Mouse (Mus musculus) cerebellum, adult 11 months (tissue): ENCODE results near the gene Ribc2.

Experiments used
- DNase-seq: peaks from one replicate; pipeline ENCODE4 v3.0.0; 2022

The Ribc2 gene

DNA sequence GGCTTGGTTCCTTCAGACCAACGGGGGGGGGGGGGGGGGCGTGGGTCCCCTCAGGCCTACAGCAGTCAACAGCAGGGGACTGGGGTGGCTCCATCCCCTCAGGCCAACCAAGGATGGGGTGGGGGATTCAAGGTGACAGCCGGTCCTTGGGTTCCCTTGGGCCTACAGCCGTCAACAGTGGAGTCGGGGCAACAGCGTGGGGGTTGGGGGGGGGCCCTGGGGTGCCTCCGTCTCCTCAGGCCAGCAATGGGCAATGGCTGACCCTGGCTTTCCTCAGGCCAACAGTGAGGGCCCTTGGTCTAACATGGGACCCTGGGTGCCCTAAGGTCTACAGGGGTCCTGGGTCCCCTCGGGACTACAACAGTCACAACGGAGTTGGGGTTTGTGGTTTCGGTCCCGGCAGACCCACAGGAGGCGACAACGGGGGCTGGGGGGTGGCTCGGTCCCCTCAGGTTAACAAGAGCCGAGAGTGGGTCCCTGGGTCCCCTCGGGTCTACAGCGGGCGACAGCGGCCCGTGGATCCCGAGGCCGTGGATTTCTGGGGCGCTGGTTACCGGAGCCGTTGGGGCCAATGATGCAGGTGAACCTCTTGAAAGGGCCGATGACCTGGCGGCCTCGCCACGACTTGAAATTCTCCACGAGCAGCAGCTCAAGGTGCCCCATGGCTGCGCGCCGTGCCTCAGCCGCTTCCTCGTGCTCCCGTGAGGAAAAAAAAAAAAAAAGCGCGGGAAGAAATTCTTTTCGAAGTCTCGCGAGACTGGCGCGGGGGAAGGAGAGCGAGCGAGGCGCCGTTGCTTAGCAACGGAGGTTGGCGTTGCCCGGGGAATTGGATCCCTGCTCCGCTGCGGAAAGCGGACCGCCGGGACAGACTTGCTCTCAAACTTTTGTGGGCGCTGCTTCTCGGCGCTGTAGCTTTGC is at the start of gene Ribc2, which contains the start of gene Smc1b:
Gene Ribc2 (plus strand): TSS at position 804 of the 918 bp plus-strand sequence.
Gene Smc1b (minus strand): TSS at position 690 of the 918 bp plus-strand sequence.
- DNase-seq, result peak; percentile 42

DNA sequence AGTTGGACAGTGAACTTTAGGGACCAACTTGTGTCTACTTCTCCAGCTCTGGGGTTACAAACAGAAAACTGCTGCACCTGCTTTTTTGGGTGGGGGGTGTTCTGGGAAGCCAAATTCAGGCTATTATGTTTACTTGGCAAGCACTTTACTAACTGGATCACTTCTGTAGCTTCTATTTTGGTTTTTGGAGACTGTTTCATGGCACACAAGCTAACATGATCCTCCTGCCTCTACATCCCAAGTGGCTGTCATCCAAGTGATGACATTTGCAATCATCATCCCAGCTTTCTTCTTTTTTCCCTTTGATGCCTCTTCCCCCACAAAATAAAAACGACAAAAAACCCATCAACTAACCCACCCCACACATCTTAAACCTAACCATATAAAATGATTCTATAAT is 46.2 kb upstream of the Ribc2 start:
- DNase-seq, result no peak

DNA sequence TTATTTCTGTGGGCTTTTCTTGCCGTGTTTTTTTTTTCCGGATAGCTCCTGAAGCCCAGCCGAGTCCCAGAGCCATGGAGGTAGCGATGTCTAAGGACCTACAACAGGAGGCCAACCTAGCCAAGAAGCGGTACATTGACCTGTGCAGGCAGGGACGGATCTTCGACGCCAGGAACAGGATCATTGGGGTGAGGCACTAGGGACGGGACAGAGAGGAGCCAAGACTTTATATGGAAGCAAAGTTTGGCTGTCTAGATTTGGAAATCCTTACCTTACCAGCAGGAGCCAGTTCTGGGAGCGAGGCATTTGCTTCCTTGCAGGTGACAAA is 279 bp downstream of the Ribc2 start:
- DNase-seq, result no peak

DNA sequence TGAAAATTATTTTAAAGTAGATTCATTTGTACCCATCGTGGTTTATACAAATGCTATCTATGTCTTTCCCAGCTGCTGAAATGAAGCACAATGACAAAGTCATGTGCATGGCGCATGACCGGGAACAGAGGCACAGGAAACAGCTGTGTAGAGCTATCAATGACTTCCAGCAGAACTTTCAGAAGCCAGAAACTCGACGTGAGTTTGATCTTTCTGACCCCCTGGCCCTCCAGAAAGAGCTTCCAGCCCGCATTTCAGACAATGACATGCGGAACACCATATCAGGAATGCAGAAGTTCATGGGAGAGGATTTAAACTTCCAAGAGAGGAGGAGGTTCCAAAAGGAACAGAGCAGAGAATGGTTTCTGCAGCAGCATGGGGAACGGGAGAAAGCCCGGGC is 3.3 kb downstream of the Ribc2 start:
- DNase-seq, result no peak

DNA sequence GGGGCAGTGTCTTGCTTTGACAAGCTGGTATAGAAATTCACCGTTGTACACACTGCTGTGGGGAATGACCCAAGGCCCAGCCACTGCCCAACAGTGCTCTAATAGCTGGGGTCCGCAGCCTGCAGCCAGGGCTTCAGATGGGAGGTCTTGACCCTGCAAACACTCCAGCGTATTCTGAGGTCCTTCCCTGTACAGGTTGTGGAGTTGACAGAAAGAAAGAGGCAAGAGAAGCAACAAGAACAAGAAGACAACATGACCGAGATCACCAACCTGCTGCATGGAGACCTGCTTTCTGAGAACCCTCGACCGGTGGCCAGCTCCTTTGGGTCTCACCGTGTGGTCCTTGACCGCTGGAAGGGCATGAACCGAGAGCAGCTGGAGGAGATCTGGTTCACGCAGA is 9.4 kb downstream of the Ribc2 start:
- no peak for DNase-seq

DNA sequence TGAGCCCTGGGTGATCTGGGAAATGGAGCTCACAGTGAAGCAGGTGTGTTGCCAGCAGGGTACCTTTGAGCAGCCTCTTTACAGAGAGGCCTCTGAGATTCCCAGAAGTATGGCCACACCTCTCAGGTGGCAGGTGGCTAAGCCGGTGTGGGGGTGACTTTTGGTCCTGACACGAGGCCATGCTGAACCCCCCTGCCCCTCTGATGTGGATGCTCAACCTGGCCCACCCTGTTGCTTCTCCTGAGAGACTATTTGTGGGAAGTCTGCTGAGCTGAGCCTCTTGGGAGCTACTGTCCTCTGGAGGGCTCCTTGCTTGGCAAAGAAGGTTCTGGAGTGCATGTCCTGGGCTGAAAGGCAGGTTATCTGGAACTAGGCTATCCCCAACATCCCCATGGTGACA is 10.6 kb downstream of the Ribc2 start:
- DNase-seq, result no peak

DNA sequence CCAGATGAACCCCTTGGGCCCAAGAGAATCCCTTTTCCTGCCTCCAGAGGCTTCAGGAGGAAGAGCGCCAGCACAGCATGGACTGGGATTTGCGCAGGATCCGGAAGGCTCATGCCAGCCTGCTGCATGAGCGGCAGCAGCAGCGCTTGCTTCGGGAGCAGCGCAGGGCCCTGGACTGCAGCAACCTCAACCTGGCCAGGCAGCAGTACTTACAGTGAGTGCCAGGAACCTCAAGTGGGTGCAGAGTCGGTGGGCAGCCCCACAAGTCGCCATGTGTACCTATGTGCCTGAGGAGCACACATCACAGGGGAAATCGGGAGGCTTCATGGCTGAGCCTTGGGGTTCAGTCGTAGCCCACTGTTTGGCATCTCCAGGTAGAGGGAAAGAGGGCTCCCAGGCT is 11.3 kb downstream of the Ribc2 start:
- no peak for DNase-seq

DNA sequence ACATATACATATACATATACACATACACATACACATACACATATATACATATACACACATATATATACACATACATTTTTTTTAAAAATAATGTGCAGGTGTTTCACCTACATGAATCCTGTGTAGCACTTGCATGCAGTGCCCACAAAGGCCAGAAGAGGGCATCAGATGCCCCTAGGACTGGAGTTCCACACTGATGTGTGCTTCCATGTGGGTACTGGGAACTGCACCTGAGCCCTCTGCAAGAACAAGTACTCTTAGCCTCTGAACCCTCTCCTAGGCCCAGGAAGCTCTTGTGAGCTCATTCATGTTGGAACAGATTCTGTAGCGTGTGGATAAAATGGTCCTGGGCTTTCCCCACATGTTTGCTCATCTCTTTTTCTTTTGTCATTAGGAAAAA is 11.9 kb downstream of the Ribc2 start:
- no peak for DNase-seq

DNA sequence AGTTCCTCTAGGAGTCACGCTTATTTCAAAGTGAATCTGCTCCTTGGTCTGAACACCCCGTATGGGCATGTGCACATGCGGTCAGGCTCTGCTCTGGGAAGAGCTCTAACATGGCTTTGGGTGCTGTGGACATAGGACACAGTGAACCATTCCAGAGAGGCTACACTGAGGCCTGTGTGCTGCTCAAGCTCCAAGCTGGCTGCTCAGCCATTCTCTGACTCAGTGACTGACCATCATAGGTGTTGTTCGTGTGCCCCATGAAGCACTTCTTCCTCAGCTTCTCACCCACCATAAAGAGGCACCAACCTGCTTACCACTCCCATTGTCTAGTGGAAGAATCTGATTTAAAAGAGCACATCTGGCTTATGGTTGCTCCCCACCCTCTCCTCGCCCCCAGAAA is 12.4 kb downstream of the Ribc2 start:
- no peak for DNase-seq

DNA sequence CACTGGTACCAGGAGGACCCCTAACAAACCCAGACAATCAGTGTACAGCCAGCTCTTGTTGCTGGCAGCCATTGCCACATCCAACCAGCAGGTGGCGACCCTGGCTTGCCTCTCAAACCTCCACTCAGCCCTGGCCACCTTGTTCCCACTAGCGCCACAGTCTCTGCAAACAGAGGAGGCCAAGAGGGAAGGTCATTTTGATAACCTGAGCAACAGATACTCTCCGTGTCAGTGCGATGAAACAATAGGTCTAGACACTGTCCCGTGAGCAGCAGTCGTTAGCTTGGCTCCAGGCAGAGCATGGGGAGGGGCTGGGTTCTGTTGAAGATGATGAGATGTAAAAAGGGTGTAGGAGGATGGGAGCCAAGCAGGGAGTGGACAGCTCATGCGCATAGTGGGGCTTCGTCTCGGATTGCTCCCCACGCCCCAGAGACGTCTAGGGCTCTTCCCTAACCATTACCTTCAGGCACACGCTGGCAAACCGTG is 19.6 kb downstream of the Ribc2 start:
- DNase-seq, result peak; percentile 28

DNA sequence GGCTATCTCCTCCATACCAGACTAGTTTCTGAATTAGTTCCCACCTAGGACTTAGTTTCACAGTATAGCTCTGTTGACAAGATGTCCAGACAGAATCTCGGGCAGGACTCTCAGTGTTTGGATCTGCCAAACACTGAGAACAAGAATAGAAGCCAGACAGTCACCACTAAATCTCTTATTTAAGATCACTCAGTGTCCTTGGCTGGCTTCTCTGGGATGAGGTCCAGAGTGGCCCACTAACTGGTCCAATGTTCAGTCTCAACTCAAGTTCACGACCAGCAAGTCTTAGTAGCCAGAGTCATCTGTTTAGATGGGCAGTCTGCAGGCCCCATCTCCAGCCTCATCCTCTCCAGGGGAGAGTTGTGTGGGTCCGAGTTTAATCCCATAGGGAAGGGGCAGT is 20.7 kb downstream of the Ribc2 start:
- DNase-seq, result no peak

DNA sequence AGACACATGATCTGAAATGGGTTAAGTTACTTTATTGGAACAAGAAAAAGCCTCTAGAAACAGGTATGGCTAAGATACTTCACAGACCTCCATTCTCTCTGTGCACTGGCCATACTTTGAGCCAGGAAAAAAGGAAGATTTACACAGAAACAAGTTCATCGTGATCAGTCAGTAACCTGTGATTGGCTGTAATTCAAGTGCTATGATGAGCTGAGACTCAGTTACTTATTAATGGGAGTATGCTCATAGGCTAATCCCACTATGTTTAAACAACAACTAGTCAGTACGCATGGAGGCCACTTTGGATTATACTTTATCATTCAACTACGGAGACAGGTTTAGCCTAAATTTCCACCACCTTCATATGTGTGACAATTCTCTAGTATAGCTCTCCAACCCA is 22.2 kb downstream of the Ribc2 start:
- no peak for DNase-seq

DNA sequence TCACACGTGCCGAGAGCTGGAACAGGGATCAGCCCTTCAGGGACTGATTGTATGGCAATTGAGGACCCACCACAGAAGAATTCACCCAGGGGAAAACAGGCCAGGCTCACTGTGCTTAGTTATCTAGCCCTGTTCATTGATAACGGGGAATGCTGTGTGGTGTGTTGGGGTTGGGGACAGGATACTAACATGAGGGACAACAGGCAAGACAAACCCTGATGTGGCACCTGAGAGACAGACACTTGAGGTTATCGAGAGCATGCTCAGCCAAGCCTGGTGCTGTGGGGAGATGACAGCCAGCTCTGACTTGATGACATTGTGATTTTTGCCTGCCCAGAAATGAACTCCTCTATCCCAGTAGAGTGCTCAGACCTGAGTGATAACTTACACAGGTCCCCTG is 24.3 kb downstream of the Ribc2 start:
- no peak for DNase-seq

DNA sequence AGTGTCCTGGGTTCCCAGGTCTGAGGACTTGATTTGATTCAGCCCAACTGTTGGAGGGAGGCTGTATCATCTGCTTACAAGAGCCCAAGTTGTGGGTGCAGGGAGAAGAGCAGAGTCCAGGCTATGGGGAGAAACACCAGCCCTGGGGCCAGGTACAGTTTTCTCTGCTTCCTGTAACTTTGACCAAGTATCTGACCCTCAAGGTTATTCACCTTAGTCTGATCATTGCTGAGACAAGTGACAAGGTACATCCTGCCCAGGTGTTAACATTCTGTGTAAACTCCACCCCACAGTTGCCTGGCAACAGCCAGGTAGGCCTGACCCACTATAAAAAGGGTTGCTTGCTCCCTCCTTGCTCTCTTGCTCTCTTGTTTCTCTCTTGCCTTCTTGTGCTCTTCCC is 29.5 kb downstream of the Ribc2 start:
- DNase-seq, result no peak

DNA sequence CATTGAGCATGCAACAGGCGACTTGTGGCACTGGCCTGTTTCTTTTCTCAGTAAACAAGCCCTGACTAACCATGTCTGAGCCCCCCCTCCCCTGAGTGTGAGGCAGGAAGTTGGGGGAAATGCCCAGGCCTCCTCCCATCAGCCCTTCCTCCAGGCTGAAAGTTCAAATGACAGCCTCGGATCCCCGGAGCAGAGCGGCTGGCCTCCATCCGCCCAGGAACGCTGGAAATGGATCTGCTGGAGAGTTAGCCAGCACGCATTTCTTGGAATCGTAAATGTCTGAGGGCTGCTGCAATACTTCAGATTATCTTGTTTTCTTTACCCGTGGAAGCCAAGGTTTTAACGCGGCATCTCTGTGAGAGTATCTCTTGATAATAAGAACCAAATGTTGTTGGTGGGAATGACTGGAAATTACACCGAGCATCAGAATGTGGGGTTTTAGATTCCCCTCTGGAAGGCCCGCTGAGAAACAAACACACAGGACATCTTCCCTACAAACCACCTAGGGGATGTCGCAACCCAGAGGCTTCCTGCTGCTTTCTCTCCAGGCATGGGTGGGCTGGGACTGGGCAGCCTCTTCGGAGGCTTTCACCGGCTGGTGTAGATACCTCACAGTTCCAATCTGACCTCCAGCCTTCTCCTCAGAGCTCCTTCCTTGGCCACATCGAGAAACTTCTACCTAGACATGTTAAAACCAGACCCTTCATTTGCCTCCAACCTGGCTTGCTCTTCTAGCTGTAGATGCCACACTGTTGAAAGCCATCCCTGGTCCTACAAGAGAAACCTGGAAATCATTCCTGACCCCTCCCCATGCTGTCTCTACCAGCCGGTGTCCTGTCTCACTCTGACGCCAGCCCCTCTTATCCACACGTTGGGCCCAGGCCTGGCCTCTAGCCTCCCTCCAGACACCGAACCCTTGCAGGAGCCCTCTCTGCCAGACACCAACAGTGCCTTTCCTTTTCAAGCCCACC is 31.1 kb downstream of the Ribc2 start:
- no peak for DNase-seq

DNA sequence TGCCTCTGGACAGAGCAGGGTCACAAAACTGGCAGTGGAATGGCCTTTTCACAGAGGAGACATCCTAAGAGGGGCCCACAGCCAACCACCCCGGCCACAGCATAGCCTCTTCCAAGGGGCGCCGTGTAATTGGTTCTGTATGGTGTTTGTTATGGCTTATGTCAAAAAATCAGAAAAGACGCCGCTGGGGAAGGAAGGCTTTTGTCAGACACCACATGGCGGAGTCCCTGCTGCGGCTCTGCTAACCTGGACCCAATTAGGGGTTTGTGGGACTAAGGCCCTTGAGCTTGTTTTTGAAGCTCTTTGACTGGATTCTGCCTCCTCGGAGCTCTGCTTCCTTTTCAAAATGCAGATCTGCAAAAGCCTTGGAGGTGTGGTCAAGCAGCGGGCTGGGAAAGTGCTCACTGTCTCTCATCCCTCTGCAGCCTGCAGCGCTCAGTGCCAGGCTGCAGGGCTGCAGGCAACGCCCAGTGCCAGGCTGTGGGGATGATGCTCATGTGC is 34.6 kb downstream of the Ribc2 start:
- DNase-seq, result no peak

DNA sequence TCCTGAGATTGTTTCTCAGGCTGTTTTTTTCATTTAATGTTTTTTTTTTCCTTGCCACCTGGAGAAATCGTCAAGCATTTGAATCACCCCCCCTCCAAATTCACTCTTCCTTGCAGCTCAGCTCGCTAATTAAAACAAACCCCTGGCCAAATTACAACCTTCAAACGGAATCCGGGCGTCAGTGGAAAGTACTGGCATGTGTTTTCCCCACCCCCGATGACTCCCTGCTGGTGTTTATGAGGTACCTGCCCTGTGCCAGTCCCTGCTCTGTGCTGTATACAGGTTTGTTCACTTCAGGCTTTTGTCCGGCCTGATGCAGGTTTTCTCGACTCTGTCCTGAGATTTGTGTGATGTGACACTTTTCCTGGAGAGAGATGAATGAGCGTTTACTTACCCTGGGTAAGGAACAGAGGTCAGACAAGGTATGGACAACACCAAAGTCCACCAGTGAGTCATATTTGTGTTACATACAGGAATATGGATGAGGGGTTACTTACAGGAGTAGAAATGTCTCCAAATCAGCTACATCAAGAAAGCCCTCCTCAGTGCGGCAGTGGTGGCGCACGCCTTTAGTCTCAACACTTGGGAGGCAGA is 35.3 kb downstream of the Ribc2 start:
- DNase-seq, result no peak

DNA sequence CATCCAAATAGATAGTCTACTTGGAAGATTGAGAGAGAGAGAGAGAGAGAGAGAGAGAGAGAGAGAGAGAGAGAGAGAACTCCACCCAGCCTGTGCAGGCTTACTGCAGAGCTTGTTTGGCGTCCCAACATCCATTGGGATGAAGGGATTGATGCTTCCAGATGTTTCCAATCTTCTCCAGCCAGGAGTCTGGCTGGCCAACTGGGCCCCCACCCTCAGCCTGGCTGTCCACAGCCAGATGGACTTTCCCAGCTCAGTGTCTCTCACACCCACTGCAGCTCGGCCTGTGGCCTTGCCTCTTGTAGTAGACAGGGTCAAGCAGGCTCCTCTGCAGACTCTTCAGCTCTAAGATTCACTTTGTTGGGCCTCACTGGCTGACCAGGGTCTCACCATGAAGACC is 40.2 kb downstream of the Ribc2 start:
- no peak for DNase-seq

DNA sequence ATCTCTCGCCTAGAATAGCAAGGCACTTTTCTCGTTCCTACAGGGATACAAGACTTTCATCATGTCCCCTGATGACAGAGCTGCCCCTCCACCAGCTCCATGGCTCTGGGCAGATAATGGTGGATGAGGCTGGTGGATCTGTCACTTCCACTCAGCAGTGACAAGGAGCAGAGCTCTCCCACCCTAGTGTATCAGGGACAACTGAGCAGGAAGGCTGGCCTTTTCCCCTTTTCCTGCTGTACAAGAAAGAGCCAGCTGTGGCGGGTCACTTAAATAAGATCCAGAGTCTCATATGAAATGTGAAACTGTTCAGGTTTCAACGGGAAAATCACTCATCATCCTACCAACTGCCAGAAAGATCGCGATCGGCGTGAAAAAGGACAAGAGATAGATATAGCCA is 41.5 kb downstream of the Ribc2 start:
- no peak for DNase-seq

DNA sequence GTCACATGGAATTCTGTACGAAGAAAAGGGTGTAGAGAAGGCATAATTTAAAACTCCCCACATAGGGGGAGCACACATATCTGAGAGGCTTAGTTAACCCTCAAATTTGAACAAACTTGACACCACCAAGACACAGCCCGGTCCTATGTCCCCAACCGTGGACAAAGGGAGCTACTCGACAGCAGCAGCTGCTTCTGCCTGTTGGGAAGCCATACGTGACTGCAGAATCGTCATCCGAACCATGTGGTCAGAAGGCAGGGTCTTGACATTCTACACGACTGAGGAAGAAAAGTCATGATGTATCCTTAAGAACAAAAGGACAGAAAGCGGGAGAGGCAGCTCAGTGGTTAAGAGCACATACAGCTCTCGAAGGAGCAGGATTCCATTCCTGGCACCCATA is 42.2 kb downstream of the Ribc2 start:
- DNase-seq, result no peak

DNA sequence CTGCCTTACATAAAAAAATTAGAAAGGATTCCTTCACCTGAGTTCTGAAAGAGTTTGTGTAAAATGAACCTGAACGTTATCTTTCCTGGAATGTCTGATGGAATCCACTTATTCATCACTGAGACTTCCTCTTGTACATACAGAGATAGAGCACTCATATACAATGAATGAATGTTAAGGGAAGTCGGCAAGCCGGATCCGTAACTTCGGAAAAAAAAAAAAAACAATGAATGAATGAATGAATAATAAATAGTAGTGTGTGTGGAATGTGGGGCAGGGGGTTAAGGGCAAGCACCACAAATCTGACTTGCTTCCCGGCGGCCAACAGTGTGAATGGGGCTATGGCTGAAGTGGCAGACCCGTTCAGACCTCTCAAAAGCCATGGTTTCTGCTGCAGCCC is 45.7 kb downstream of the Ribc2 start:
- DNase-seq, result no peak

DNA sequence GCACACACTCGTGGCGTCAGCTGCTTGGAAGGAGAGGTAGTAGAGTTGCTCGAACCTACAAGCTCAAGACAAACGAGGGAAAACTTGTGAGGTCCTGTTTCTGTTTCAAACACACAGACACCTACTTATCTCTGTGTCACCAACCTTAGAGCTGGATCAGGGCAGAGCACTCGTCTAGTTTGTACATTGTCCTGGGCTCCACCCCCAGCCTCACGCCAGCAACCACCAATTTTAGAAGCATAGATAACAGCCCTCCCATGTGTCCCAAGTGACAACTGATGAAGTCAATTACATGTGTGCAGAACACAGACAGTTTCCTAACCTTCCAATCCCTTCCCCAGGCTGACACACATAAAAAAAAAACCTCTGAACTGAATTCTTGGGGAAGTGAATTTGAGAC is 46.3 kb downstream of the Ribc2 start:
- DNase-seq, result no peak

DNA sequence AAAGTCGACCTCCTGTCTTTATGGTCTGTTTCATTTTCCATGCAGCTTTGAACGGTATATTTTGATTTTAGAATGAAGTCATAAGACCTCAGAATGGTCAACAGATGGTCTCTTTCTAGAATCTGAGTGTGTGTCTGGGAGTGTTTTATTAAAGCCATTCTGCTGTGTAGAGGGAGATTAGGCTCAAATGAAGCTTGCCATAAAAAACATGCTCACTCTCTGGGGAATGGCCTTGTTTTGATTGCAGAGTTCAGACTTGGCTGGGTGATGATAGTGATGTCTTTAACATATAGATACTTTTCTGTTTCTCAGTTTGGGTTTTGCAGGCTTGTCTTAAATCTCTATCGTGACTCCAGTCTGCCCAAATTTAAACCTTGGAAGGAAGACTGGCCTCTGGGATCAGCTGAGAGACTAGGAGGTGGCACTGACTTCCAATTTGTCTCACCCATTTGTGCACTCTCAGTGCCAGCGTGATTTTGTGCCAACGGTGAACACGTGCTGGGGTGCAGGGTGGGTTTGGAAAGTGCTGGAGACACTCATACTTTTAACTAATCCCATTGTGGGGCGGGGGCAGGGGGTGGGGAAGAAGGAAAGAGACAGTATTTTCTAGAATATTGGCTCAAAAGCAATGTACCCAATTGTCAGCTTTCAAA is 47.8 kb downstream of the Ribc2 start:
- DNase-seq, result no peak
